Mouse (Mus musculus) olfactory bulb, adult 2 months (tissue): ENCODE data around the gene Washc3. TPM values are rescaled to one million over a fixed set of nuclear protein-coding genes. Genes with fewer than 3 reads are reported as not detected.

Source experiments
- H3K27ac ChIP-seq: fragments of 200-500 bp; 2 replicates; pipeline ENCODE4 v1.5.1; 2012; ENCODE audit warnings: low read depth, low read length; ENCODE audit not compliant: insufficient read depth
- H3K4me1 ChIP-seq: fragments of 200-500 bp; 2 replicates; pipeline ENCODE4 v1.6.1; 2012; ENCODE audit warnings: low read length; ENCODE audit not compliant: control insufficient read depth, insufficient read depth
- H3K4me3 ChIP-seq: fragments of 200-500 bp; 2 replicates; pipeline ENCODE4 v1.5.1; 2012; ENCODE audit warnings: mild to moderate bottlenecking, low read depth, low read length, moderate library complexity; ENCODE audit not compliant: insufficient read depth
- CTCF ChIP-seq: fragments of 200-500 bp; IDR thresholded peaks from 2 replicates; pipeline ENCODE4 v1.5.1; 2012; ENCODE audit warnings: low read depth, mild to moderate bottlenecking, low read length, moderate library complexity; ENCODE audit not compliant: insufficient read depth
- POLR2A ChIP-seq: fragments of 200-500 bp; IDR thresholded peaks from 2 replicates; pipeline ENCODE4 v1.6.1; 2012; ENCODE audit warnings: mild to moderate bottlenecking, low read depth, low read length, moderate library complexity; ENCODE audit not compliant: insufficient read depth
- WGBS: fragments of 180-500 bp; shearing (Covaris S2); methylation state at CpG from one replicate; pipeline ENCODE4 v1.1.7; 2018; 5-methylcytosine and 5-hydroxymethylcytosine counted together
- polyA plus RNA-seq: library from polyadenylated mRNA; stranded (reverse); fragments of >200 nt; gene quantifications from 2 replicates; pipeline ENCODE4 v1.2.4, GENCODE M21; 2012; ENCODE audit warnings: low replicate concordance; ENCODE audit not compliant: missing spikeins, insufficient read depth, insufficient read length

Gene Washc3
- polyA plus RNA-seq, 1 experiment: not detected

DNA sequence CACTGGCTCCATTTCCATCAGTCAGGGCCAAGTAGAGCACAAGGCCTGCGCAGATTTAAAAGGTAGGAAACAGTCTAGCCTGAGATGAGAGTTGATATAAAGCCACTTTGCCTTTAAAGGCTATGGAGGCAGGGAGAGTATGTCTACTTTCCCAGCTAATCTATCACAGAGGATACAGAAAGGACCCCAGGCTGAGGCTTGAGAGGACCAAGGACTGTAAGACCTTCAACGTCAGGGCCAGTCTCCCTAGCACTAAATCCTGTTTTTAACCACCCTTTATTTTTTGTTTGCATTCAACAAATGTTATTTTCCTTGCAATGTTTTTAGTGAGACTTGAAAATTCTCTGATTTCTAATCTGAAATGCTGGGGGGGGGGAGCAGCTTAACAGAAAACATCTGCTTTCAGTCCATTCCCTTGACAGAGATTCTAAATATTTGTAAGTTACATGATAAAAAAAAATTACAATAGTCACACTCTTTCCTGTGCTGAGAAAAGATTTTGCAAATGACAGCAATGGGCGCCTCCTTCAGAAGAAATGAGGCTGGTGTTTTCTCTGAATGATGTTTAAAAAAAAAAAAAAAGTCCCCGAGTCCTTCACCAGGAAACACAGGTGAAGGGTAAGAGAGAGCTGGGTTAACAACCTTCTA is 83.6 kb downstream of the Washc3 start:
- WGBS: 92% methylated on average over 4 of the region's 4 CpGs
- Histone ChIP-seq H3K4me3 (no peak overlapping the region), H3K4me1 (no peaks in the 10 kb centered on the region), H3K27ac (no peak overlapping the region)
- TF ChIP-seq POLR2A (no peak), CTCF (no peak)

DNA sequence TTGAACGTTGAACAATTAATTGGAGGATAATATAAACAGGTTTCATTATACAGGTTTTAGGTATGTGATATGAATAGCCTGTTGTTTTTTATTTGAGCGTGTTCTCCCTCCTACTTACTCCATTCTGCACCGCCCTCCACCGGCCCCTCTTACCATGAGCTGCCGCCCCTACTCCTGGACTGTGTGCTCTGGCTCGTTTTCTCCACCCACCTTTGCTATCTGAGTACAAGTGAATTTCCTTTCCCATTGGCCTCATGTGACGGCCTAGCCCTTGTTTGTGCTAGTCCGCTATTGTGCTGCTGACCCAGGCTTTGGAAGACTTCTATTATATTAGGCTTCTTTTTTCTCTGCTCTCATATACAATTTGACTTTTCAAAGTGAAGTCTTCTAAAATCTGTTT is 86.4 kb downstream of the Washc3 start:
- TF ChIP-seq CTCF (no peak), POLR2A (no peak)
- Histone ChIP-seq H3K4me3 (no peak overlapping the region), H3K27ac (no peak overlapping the region), H3K4me1 (no peaks in the 10 kb centered on the region)
- 65% methylated on average over 8 of the region's 8 CpGs for whole genome bisulfite sequencing

- Histone ChIP-seq H3K4me3 (no peak overlapping the region), H3K27ac (no peak overlapping the region), H3K4me1 (no peaks in the 10 kb centered on the region)
- no peak for TF ChIP-seq CTCF
- TF ChIP-seq POLR2A: no peak
- WGBS: 87% methylated on average over 10 of the region's 10 CpGs
These were observed 87.2 kb downstream of the Washc3 start for GRCm38 (mm10) chr10:88288061-88288460.

GRCm38 (mm10) chr10:88295091-88295490 is 94.2 kb downstream of the Washc3 start:
- Histone ChIP-seq H3K4me3 (no peak overlapping the region), H3K4me1 (no peaks in the 10 kb centered on the region), H3K27ac (no peak overlapping the region)
- TF ChIP-seq POLR2A: no peak
- no peak for TF ChIP-seq CTCF
- WGBS: 88% methylated on average over 6 of the region's 6 CpGs

Other genes starting within 250 kb of the Washc3 start
- not detected in 2 replicates for gene Pmch, start 110.0 kb upstream of the Washc3 start, polyA plus RNA-seq
- not detected in 2 replicates for gene Parpbp, start 54.2 kb upstream of the Washc3 start, polyA plus RNA-seq
- gene Nup37, start 54.1 kb upstream of the Washc3 start, polyA plus RNA-seq: not detected in 2 replicates
- gene Dram1, start 178.0 kb downstream of the Washc3 start, polyA plus RNA-seq: not detected in 2 replicates
- not detected in 2 replicates for gene Gnptab, start 178.0 kb downstream of the Washc3 start, polyA plus RNA-seq